Mouse (Mus musculus): ENCODE measurements around the gene Morn2.

The Morn2 gene

DNA sequence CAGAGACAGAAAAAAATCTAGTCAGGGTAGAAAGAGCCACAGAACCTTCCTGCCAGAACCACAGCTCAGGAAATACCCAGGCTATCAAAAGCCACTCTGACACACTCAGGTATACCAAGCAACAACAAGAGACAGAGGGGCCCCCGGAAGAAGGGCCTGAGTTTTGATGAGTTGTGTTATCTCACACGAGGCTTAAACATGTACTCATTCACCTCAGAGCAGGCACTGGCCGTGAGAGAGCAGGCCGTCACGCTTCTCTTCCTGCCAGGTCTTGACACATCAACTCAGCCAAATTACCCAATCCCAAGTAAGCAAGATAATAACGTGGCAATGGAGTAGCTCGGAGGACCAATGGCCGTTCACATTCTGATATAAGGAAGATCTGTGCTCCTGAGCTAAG is 33.7 kb downstream of the Morn2 start:
- no peak for DNase-seq (ENCODE audit: low spot score in 2 of 2)

DNA sequence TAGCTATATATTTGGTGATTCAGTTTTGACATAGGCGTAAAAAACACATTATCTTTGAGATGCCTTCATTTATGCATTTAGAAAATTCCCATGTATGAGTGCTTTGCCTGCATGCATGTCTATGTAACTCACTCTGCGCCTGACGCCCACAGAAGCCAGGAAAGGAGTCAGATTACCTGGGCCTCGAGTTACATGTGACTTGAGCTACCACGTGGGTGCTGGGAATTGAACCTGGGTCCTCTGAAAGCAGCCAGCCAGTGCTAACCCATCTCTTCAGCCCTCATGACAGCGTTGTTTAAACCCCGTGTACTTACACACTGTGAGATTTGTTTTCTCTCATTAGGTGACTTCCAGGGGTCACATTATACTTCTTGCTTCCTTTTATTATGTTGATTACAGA is 34.5 kb downstream of the Morn2 start:
- DNase-seq (ENCODE audit: low spot score in 2 of 2) = no peak

DNA sequence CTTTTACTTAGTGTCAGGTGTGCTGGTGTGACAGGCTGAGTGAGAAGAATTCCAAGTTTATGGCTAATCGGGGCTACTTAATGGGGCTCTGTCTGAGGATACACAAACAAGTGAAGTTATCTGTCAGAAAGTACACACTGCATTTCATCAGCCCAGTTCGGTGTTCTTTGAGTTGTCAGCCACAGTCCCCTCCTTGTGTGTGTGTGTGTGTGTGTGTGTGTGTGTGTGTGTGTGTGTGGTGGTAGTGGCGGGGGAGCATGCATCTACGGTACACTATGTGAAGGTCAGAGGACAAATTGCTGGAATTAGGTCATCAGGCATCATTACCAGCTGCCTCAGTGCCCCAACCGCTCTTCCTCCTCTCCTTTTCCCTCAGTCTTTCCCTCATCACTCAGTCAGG is 35.5 kb downstream of the Morn2 start:
- no peak for DNase-seq (ENCODE audit: low spot score in 2 of 2)

GRCm38 (mm10) chr17:80326431-80326830 is 36.4 kb downstream of the Morn2 start:
- no peak for DNase-seq (ENCODE audit: low spot score in 2 of 2)

DNA sequence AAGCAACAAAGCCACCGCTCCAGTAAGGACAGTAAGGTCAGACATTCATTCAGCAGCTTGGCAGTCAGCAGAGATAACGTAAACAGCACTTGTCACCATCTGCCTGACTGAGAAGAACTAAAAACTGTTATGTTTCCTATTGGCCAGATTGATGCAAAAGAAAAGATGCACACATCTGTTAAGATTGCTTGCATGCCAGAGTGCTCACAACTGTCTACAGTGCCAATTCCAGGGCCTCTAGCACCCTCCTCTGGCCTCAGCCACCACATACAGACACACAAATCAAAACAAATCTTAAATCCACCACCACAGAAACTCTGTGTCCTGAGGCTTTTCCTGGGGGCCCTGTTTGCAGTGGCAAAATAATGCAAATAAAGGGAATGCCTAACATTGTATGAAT is 42.4 kb downstream of the Morn2 start:
- DNase-seq (ENCODE audit: low spot score in 2 of 2) = no peak

DNA sequence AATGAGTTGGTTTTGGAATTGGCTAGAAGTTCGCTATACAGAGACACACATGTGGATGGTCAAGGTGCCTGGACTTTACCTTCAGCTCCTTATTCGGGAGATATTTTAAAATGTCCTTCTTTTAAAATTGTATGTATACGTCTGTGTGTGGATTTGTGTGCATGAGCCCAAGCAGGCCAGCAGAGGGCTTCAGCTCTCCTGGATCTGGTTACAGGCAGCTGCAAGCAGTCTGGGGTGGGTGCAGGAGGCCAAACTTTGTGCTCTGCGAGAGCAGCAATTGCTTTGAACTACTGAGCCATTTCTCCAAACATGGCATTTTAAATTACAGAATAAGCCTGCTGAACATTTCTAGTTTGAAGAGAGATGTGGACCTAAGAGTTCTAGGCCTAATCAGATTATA is 55.3 kb downstream of the Morn2 start:
- no peak for DNase-seq (ENCODE audit: low spot score in 2 of 2)

DNA sequence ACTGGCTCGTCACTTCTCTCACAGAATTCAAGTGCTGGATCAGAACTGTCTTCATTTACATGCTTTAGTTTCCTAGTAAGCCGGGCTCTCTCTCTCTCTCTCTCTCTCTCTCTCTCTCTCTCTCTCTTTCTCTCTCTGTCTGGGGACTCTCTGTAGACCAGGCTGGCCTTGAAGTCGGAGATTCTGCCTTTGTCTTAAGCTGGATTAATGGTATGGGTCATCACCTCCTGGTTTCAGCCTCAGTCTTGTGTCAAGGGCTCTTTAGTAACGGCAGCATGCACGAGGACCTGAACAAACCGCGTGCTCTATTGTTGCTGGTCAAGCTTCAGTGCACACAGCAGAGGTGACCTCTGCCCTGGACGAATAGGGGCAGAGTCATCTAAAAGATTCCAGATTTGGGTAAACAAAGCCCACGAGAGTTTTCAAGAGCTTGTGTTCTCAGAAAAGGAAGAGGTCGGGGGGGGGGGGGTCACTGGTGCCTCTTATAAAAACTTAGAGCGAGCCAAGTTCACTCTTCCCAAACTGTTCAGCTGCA is 56.7 kb downstream of the Morn2 start:
- DNase-seq (ENCODE audit: low spot score in 2 of 2) = no peak
